Mouse (Mus musculus) megakaryocyte, embryonic 14.5 days (primary cell): Measurements from ENCODE around the gene Vdac1.

Experiments
- FLI1 ChIP-seq: IDR thresholded peaks from 2 replicates; pipeline ENCODE4 v1.6.1; 2012; ENCODE audit warnings: low read length, inconsistent platforms, mixed read lengths
- GATA1 ChIP-seq: IDR thresholded peaks from 3 replicates; pipeline ENCODE4 v1.6.1; 2012; ENCODE audit warnings: mixed read lengths, low read length, inconsistent platforms, borderline replicate concordance

DNA sequence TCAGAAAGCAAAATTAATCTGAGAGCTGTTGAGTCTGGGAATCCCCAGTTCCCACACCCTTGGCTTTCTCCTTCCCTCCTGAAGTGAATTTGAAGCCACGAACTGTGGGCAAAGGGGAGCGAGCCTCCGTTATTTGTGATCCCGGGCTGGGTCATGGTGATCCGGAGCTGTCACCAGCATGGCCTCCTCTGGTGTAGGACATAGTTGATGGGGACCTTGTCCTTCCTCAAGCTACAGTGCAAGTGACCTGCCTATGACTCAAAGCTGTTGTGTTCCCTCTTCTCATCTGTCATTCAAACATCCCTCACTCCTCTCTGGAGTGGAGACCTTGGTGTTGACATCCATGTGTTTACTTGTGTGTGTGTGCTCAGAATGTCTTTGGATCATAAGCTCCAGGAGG, 74.8 kb downstream of the Vdac1 start:
- TF ChIP-seq GATA1: no peak
- TF ChIP-seq FLI1: no peak
